Mouse (Mus musculus) MEL (cell line): Measurements from ENCODE around the gene Gm28048. TPM values are rescaled to one million over a fixed set of nuclear protein-coding genes. Genes with fewer than 3 reads are reported as not detected.

ENCODE experiments used
- DNase-seq: peaks from one replicate; pipeline ENCODE4 v3.0.0; 2011; ENCODE audit warnings: low read depth, low spot score
- H3K27ac ChIP-seq: 2 replicates; pipeline ENCODE4 v1.5.1; 2012; ENCODE audit warnings: low read depth, mild to moderate bottlenecking, control low read depth, low read length, moderate library complexity; ENCODE audit not compliant: control insufficient read depth
- H3K27me3 ChIP-seq, 2 experiments: fragments of 150-350 bp in 1 of 2; sonication (generic) in 1 of 2; 2 replicates each; pipeline ENCODE4 v1.6.1; 2012; ENCODE audit warnings: low read length in 2 of 2, mild to moderate bottlenecking in 2 of 2, improper control_type of control experiment in 1 of 2, moderate library complexity in 1 of 2; ENCODE audit not compliant: insufficient read depth in 2 of 2, control insufficient read depth in 1 of 2
- H3K36me3 ChIP-seq, 2 experiments: 2 replicates each; pipeline ENCODE4 v1.6.1; 2012 to 2014; ENCODE audit warnings: low read length in 2 of 2, improper control_type of control experiment in 1 of 2, inconsistent platforms in 1 of 2, mild to moderate bottlenecking in 1 of 2; ENCODE audit not compliant: insufficient read depth in 2 of 2, control insufficient read depth in 1 of 2
- H3K4me1 ChIP-seq, 2 experiments: fragments of 150-350 bp in 1 of 2; sonication (generic) in 1 of 2; 2 replicates each; pipeline ENCODE4 v1.6.1; 2012; ENCODE audit warnings: low read length in 2 of 2, improper control_type of control experiment in 1 of 2, mild to moderate bottlenecking in 1 of 2; ENCODE audit not compliant: insufficient read depth in 2 of 2, control insufficient read depth in 1 of 2
- H3K4me3 ChIP-seq, 2 experiments: fragments of 150-350 bp in 1 of 2; sonication (generic) in 1 of 2; 2 replicates each; pipeline ENCODE4 v1.5.1; 2012; ENCODE audit warnings: low read depth in 2 of 2, low read length in 2 of 2, mild to moderate bottlenecking in 2 of 2, moderate library complexity in 2 of 2, control low read depth in 1 of 2, improper control_type of control experiment in 1 of 2; ENCODE audit not compliant: control insufficient read depth in 1 of 2, insufficient read depth in 1 of 2
- H3K79me2 ChIP-seq: 2 replicates; pipeline ENCODE4 v1.6.1; 2012; ENCODE audit warnings: mild to moderate bottlenecking, low read length, moderate library complexity; ENCODE audit not compliant: control insufficient read depth, poor library complexity, insufficient read depth
- H3K9ac ChIP-seq: 2 replicates; pipeline ENCODE4 v1.6.1; 2012; ENCODE audit warnings: low read depth, mild to moderate bottlenecking, control low read depth, low read length, moderate library complexity; ENCODE audit not compliant: control insufficient read depth, poor library complexity, severe bottlenecking
- H3K9me3 ChIP-seq: fragments of 150-350 bp; sonication (generic); replicated peaks from 2 replicates; pipeline ENCODE4 v1.6.1; 2012; ENCODE audit warnings: mild to moderate bottlenecking, low read length, improper control_type of control experiment, moderate library complexity; ENCODE audit not compliant: insufficient read depth
- CHD2 ChIP-seq: IDR thresholded peaks from 2 replicates; pipeline ENCODE4 v1.6.1; 2011; ENCODE audit warnings: low read length, improper control_type of control experiment
- CTCF ChIP-seq, 3 experiments: IDR thresholded peaks in 2 of 3; conservative IDR thresholded peaks in 1 of 3; 2 replicates each; pipeline ENCODE4 v1.5.1; 2011 to 2012; ENCODE audit warnings: low read length in 3 of 3, low read depth in 2 of 3, mild to moderate bottlenecking in 2 of 3, improper control_type of control experiment in 1 of 3, inconsistent platforms in 1 of 3, mixed read lengths in 1 of 3, moderate library complexity in 1 of 3; ENCODE audit not compliant: control insufficient read depth in 1 of 3, insufficient read depth in 1 of 3, poor library complexity in 1 of 3, severe bottlenecking in 1 of 3
- E2F4 ChIP-seq: IDR thresholded peaks from 2 replicates; pipeline ENCODE4 v1.6.1; 2011; ENCODE audit warnings: low read depth, low read length, improper control_type of control experiment, borderline replicate concordance
- ETS1 ChIP-seq: IDR thresholded peaks from 2 replicates; pipeline ENCODE4 v1.6.1; 2012; ENCODE audit warnings: low read depth, mild to moderate bottlenecking, inconsistent platforms, low read length, improper control_type of control experiment, moderate library complexity
- MAX ChIP-seq: IDR thresholded peaks from 2 replicates; pipeline ENCODE4 v1.6.1; 2011; ENCODE audit warnings: low read length, improper control_type of control experiment
- MEF2A ChIP-seq: IDR thresholded peaks from 2 replicates; pipeline ENCODE4 v1.6.1; 2014; ENCODE audit warnings: low read depth, mild to moderate bottlenecking, inconsistent platforms, low read length, improper control_type of control experiment; ENCODE audit not compliant: poor library complexity, insufficient replicate concordance, severe bottlenecking; ENCODE audit errors: extremely low read depth
- MYB ChIP-seq: IDR thresholded peaks from 2 replicates; pipeline ENCODE4 v1.6.1; 2011; ENCODE audit warnings: mild to moderate bottlenecking, low read depth, low read length, improper control_type of control experiment
- MYC ChIP-seq: IDR thresholded peaks from 2 replicates; pipeline ENCODE4 v1.6.1; 2011; ENCODE audit warnings: low read depth, mild to moderate bottlenecking, low read length, improper control_type of control experiment, moderate library complexity
- NELFE ChIP-seq: IDR thresholded peaks from 2 replicates; pipeline ENCODE4 v1.6.1; 2011; ENCODE audit warnings: low read depth, low read length, improper control_type of control experiment
- POLR2A ChIP-seq, 2 experiments: IDR thresholded peaks; 2 replicates each; pipeline ENCODE4 v1.6.1; 2011 to 2012; ENCODE audit warnings: low read length in 2 of 2, mild to moderate bottlenecking in 2 of 2, control low read depth in 1 of 2, improper control_type of control experiment in 1 of 2, low read depth in 1 of 2, moderate library complexity in 1 of 2; ENCODE audit not compliant: control insufficient read depth in 1 of 2, insufficient read depth in 1 of 2, poor library complexity in 1 of 2
- POLR2AphosphoS2 ChIP-seq: IDR thresholded peaks from 2 replicates; pipeline ENCODE4 v1.6.1; 2011; ENCODE audit warnings: low read length, improper control_type of control experiment
- RAD21 ChIP-seq: IDR thresholded peaks from 2 replicates; pipeline ENCODE4 v1.6.1; 2011; ENCODE audit warnings: mild to moderate bottlenecking, low read depth, low read length, improper control_type of control experiment
- TBP ChIP-seq: IDR thresholded peaks from 2 replicates; pipeline ENCODE4 v1.8.0; 2011; ENCODE audit warnings: low read depth, low read length, improper control_type of control experiment
- UBTF ChIP-seq: IDR thresholded peaks from 2 replicates; pipeline ENCODE4 v1.6.1; 2012; ENCODE audit warnings: low read depth, mild to moderate bottlenecking, inconsistent platforms, low read length, improper control_type of control experiment, moderate library complexity, borderline replicate concordance; ENCODE audit not compliant: insufficient read depth
- USF2 ChIP-seq, 2 experiments: IDR thresholded peaks; 2 replicates each; pipeline ENCODE4 v1.6.1; 2011 to 2012; ENCODE audit warnings: improper control_type of control experiment in 2 of 2, low read length in 2 of 2, borderline replicate concordance in 1 of 2, inconsistent platforms in 1 of 2, low read depth in 1 of 2, mild to moderate bottlenecking in 1 of 2; ENCODE audit not compliant: insufficient read depth in 1 of 2
- polyA plus RNA-seq, 2 experiments: library from polyadenylated mRNA; stranded (reverse) in 1 of 2; unstranded in 1 of 2; fragments of >175 nt in 1 of 2; fragments of >200 nt in 1 of 2; gene quantifications; 2 replicates each; pipeline versions ENCODE4 v1.2.1 to v1.2.4; 2012; ENCODE audit warnings: low replicate concordance in 2 of 2, low read depth in 1 of 2; ENCODE audit not compliant: insufficient read length in 2 of 2, insufficient read depth in 1 of 2, missing spikeins in 1 of 2
- total RNA-seq: library from RNA; depleted of rRNA; stranded (reverse); fragments of 300-350 nt; gene quantifications from 2 replicates; pipeline ENCODE4 v1.2.3, GENCODE M21; 2012

The Gm28048 gene
- total and polyA plus RNA-seq, 3 experiments: 8.6 to 15.0 TPM; not detected in 1

GRCm38 (mm10) chr11:22891242-22891641, 90.6 kb downstream of the Gm28048 start:
- no peak for DNase-seq
- H3K4me1 ChIP-seq: peaks cover 0 to under 1% of the 10 kb centered on the region in 2 experiments; a peak in 1 of 4 replicates

GRCm38 (mm10) chr11:22889224-22889623, 92.7 kb downstream of the Gm28048 start:
- Histone ChIP-seq H3K9ac (no peak overlapping the region), H3K4me3 (no peak overlapping the region), H3K27me3 (no peaks in the 10 kb centered on the region), H3K79me2 (no peaks in the 10 kb centered on the region), H3K9me3 (no peaks in the 10 kb centered on the region), H3K4me1 (peaks cover 4 to 5% of the 10 kb centered on the region in 2 experiments; a peak in 3 of 4 replicates), H3K27ac (no peak overlapping the region), H3K36me3 (peaks cover 0 to 5% of the 10 kb centered on the region in 2 experiments; a peak in 1 of 4 replicates)
- TF ChIP-seq NELFE (no peak), CHD2 (no peak), RAD21 (no peak), CTCF (IDR thresholded peaks at IDR 0.05 in 2 of 3, conservative IDR thresholded peaks at IDR 0.05 in 1 of 3; ENCODE audit: control insufficient read depth in 1 of 3, insufficient read depth in 1 of 3, low read depth in 2 of 3, low read length in 3 of 3, poor library complexity in 1 of 3, severe bottlenecking in 1 of 3) (no peak), MAX (no peak), MYB (no peak), TBP (no peak), UBTF (no peak), MYC (no peak), MEF2A (no peak), POLR2AphosphoS2 (no peak), POLR2A (IDR thresholded peaks at IDR 0.05; ENCODE audit: control insufficient read depth in 1 of 2, insufficient read depth in 1 of 2, low read depth in 1 of 2, low read length in 2 of 2, poor library complexity in 1 of 2) (no peak), E2F4 (no peak), USF2 (IDR thresholded peaks at IDR 0.05; ENCODE audit: borderline replicate concordance in 1 of 2, insufficient read depth in 1 of 2, low read depth in 1 of 2, low read length in 2 of 2) (no peak), ETS1 (no peak)
- no peak for DNase-seq

More at GRCm38 (mm10) chr11:22891242-22891641, 90.6 kb downstream of the Gm28048 start:
- no peak for TF ChIP-seq MEF2A
- TF ChIP-seq, all 39 proteins: peak for 0
- Histone ChIP-seq H3K9ac (no peak overlapping the region), H3K27me3 (no peaks in the 10 kb centered on the region), H3K4me3 (no peak overlapping the region), H3K36me3 (no peaks in the 10 kb centered on the region), H3K27ac (no peak overlapping the region), H3K9me3 (no peaks in the 10 kb centered on the region), H3K79me2 (no peaks in the 10 kb centered on the region)
